In genomic region chr13:31362386-31362785, GRCm38 (mm10) we compare ENCODE assay signal across 11 mouse cellular contexts.
DNase-seq lines count a peak whose midpoint lies in the region; ATAC-seq and TF ChIP-seq lines count a peak whose summit lies in the region.
"Had no signal": no experiment of that assay in that cellular context is flagged by ENCODE, and none has a peak within 500 bp of the region (broad histone marks: within the 10 kb centered on the region; RNA-seq: fewer than 3 reads in every experiment).

No protein-coding gene starts in this region.

- H3K4me3 ChIP-seq in hindbrain, embryonic 16.5 days (ENCODE audit: low read length): no peak overlapping the region
- no peak overlapping the region for H3K4me3 ChIP-seq in hindbrain, embryonic 14.5 days (replicated peaks; ENCODE audit: low read length)
- no peak overlapping the region for H3K4me3 ChIP-seq in lung, embryonic 15.5 days

- DNase-seq in hindbrain, embryonic 14.5 days (ENCODE audit: low spot score): no peak
- DNase-seq in lung, adult 18-20 months: no peak
- DNase-seq in brain, embryonic 14.5 days (ENCODE audit: low read depth): peak; percentile 55
- DNase-seq in fat pad, adult 2 months (ENCODE audit: extremely low read depth, low read depth, low spot score): peak; percentile 25
- DNase-seq: cerebellum, adult 8-10 months; kidney, adult 9 months; thymus, postnatal 25 days had no signal

- no peak for TF ChIP-seq POLR2A in brain, embryonic 14.5 days (IDR thresholded peaks at IDR 0.05; ENCODE audit: borderline replicate concordance, extremely low read depth, insufficient read depth, insufficient read length, poor library complexity, severe bottlenecking)

- no peaks in the 10 kb centered on the region for H3K36me3 ChIP-seq in hindbrain, embryonic 16.5 days (ENCODE audit: control insufficient read depth, insufficient read depth, low read length)
- no peaks in the 10 kb centered on the region for H3K36me3 ChIP-seq in hindbrain, embryonic 14.5 days (replicated peaks; ENCODE audit: control insufficient read depth, insufficient read depth)
- H3K36me3 ChIP-seq in lung, embryonic 15.5 days: no peaks in the 10 kb centered on the region

- TF ChIP-seq CTCF in brain, embryonic 14.5 days (IDR thresholded peaks at IDR 0.05; ENCODE audit: borderline replicate concordance, extremely low read depth, insufficient read depth, insufficient read length): no peak

- no peak overlapping the region for H3K27ac ChIP-seq in hindbrain, embryonic 16.5 days (ENCODE audit: low read depth, low read length)
- no peak overlapping the region for H3K27ac ChIP-seq in hindbrain, embryonic 14.5 days
- H3K27ac ChIP-seq in lung, embryonic 15.5 days: no peak overlapping the region
- H3K27ac ChIP-seq: macrophage had no signal

- WGBS in hindbrain, embryonic 16.5 days: 22% methylated on average over 3 of the region's 3 CpGs
- 21% methylated on average over 3 of the region's 3 CpGs for WGBS in hindbrain, embryonic 14.5 days
- WGBS in lung, embryonic 15.5 days: 7% methylated on average over 3 of the region's 3 CpGs

- H3K9me3 ChIP-seq in hindbrain, embryonic 16.5 days (ENCODE audit: control insufficient read depth, low read length): no peaks in the 10 kb centered on the region
- no peaks in the 10 kb centered on the region for H3K9me3 ChIP-seq in hindbrain, embryonic 14.5 days (ENCODE audit: control insufficient read depth, low read length)
- H3K9me3 ChIP-seq in lung, embryonic 15.5 days: no peaks in the 10 kb centered on the region

- H3K4me2 ChIP-seq in hindbrain, embryonic 16.5 days (ENCODE audit: low read length): no peak overlapping the region
- no peak overlapping the region for H3K4me2 ChIP-seq in hindbrain, embryonic 14.5 days (replicated peaks)
- no peak overlapping the region for H3K4me2 ChIP-seq in lung, embryonic 15.5 days

- no peaks in the 10 kb centered on the region for H3K27me3 ChIP-seq in hindbrain, embryonic 16.5 days (replicated peaks; ENCODE audit: control insufficient read depth, insufficient read depth, low read length)
- H3K27me3 ChIP-seq in hindbrain, embryonic 14.5 days (ENCODE audit: control insufficient read depth, insufficient read depth, low read length): no peaks in the 10 kb centered on the region
- no peaks in the 10 kb centered on the region for H3K27me3 ChIP-seq in lung, embryonic 15.5 days

- no peak overlapping the region for H3K9ac ChIP-seq in hindbrain, embryonic 16.5 days (ENCODE audit: low read depth, low read length)
- H3K9ac ChIP-seq in hindbrain, embryonic 14.5 days: no peak overlapping the region
- no peak overlapping the region for H3K9ac ChIP-seq in lung, embryonic 15.5 days

- ATAC-seq in hindbrain, embryonic 16.5 days: 0 out of 2 replicates have a peak, but pooled peaks have one; percentile 53
- no peak for ATAC-seq in hindbrain, embryonic 14.5 days (ENCODE audit: low FRiP score)
- ATAC-seq in lung, embryonic 15.5 days (ENCODE audit: borderline replicate concordance, extremely low read depth, low FRiP score, low TSS enrichment): peak; percentile 44; the same call in 1 of the 2 replicates
- ATAC-seq in megakaryocyte, adult 5-6 weeks (ENCODE audit: poor library complexity, severe bottlenecking): no peak

- H3K4me1 ChIP-seq in hindbrain, embryonic 16.5 days (ENCODE audit: control insufficient read depth, insufficient read depth, low read depth, low read length): no peaks in the 10 kb centered on the region; the same call in 1 of the 2 replicates
- H3K4me1 ChIP-seq in hindbrain, embryonic 14.5 days (replicated peaks; ENCODE audit: control insufficient read depth, insufficient read depth, low read length): no peaks in the 10 kb centered on the region
- H3K4me1 ChIP-seq in lung, embryonic 15.5 days: peaks cover 10% of the 10 kb centered on the region; the same call in 1 of the 2 replicates

Comparison
In these comparisons a context has a peak if more than half of its experiments do, and no peak if none do; other contexts are left out.
1. ATAC-seq: peak in hindbrain, embryonic 16.5 days (single experiment) and lung, embryonic 15.5 days (single experiment); none in hindbrain, embryonic 14.5 days (single experiment) and megakaryocyte, adult 5-6 weeks (single experiment).
2. DNase-seq: peak in brain, embryonic 14.5 days (single experiment) and fat pad, adult 2 months (single experiment); none in hindbrain, embryonic 14.5 days (single experiment) and lung, adult 18-20 months (0 of 2).